Mouse (Mus musculus) megakaryocyte, embryonic 14.5 days (primary cell): ENCODE data around the gene Smim6.

Experiments
- FLI1 ChIP-seq: IDR thresholded peaks from 2 replicates; pipeline ENCODE4 v1.6.1; 2012; ENCODE audit warnings: low read length, inconsistent platforms, mixed read lengths
- GATA1 ChIP-seq: IDR thresholded peaks from 3 replicates; pipeline ENCODE4 v1.6.1; 2012; ENCODE audit warnings: mixed read lengths, low read length, inconsistent platforms, borderline replicate concordance

DNA sequence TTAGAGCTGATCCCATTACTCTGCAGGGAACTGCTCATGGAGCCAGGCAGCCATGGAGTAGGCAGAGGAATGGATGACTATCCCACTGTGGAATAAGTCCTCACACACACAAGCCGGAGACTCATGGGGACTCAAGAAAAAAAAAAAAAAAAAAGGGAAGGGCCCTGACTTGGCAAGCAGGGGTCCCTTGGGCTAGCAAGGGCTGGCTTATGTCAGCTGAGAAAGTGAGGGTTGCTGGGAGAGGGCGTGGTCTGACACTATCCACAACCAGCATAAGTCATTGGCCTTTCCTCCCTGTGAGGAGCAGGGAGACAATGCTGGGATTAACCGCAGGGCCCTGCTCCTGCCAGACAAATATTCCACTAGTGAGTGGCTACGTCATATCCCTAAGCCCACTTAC is 4.8 kb downstream of the Smim6 start:
- no peak for TF ChIP-seq GATA1
- no peak for TF ChIP-seq FLI1
